Mouse (Mus musculus) frontal cortex, postnatal 25 days (tissue): ENCODE measurements around the gene Rnf187.
"Not testable (repeated sequence)": the region's sequence is repeated elsewhere in the genome, so short reads cannot be mapped to it uniquely, and the experiment has no call there.

ENCODE experiments used
- DNase-seq, 2 experiments: peaks; one replicate each; pipeline ENCODE4 v3.0.0; 2022; ENCODE audit warnings: low spot score in 2 of 2

Gene Rnf187

GRCm38 (mm10) chr11:58965001-58965760 is 26.5 kb upstream of the Rnf187 start:
- DNase-seq, result no peak

GRCm38 (mm10) chr11:58964216-58964615 is 25.5 kb upstream of the Rnf187 start:
- no peak for DNase-seq

GRCm38 (mm10) chr11:58963543-58963942 is 24.8 kb upstream of the Rnf187 start:
- no peak for DNase-seq

- no peak for DNase-seq
These were observed 22.9 kb upstream of the Rnf187 start for GRCm38 (mm10) chr11:58961364-58962177.

GRCm38 (mm10) chr11:58959921-58960465 is 21.3 kb upstream of the Rnf187 start:
- DNase-seq, result peak; percentile 56 to 58

GRCm38 (mm10) chr11:58959186-58959825 is 20.6 kb upstream of the Rnf187 start:
- DNase-seq, result no peak

- DNase-seq, result no peak
These were observed 19.8 kb upstream of the Rnf187 start for GRCm38 (mm10) chr11:58958536-58958935.

- DNase-seq, result no peak
These were observed 18.7 kb upstream of the Rnf187 start for GRCm38 (mm10) chr11:58957226-58957914.

- no peak for DNase-seq
These were observed 17.1 kb upstream of the Rnf187 start for GRCm38 (mm10) chr11:58955868-58956257.

- DNase-seq, result no peak
These were observed 16.6 kb upstream of the Rnf187 start for GRCm38 (mm10) chr11:58955143-58955867.

- peak; percentile 77 for DNase-seq
These were observed 15.9 kb upstream of the Rnf187 start, which contains the start of the genes Hist3h2a and Trim17 for GRCm38 (mm10) chr11:58954420-58955142. Hist3h2a (plus strand) TSS chr11:58954685. Trim17 (plus strand) TSS chr11:58954685.

GRCm38 (mm10) chr11:58954170-58954419 is 15.4 kb upstream of the Rnf187 start:
- DNase-seq, result not testable (repeated sequence)

- no peak for DNase-seq
These were observed 14.8 kb upstream of the Rnf187 start for GRCm38 (mm10) chr11:58953351-58954169.

GRCm38 (mm10) chr11:58951210-58951609 is 12.5 kb upstream of the Rnf187 start:
- no peak for DNase-seq

GRCm38 (mm10) chr11:58949480-58950431 is 11.0 kb upstream of the Rnf187 start:
- no peak for DNase-seq

GRCm38 (mm10) chr11:58948542-58949479 is 10.1 kb upstream of the Rnf187 start, which contains the start of gene Hist3h2ba:
Hist3h2ba (plus strand) TSS chr11:58948920.
- DNase-seq, result peak in 1 of 2 experiments; percentile 69
